Mouse (Mus musculus): ENCODE results near the gene 4930407I10Rik.

Gene 4930407I10Rik

DNA sequence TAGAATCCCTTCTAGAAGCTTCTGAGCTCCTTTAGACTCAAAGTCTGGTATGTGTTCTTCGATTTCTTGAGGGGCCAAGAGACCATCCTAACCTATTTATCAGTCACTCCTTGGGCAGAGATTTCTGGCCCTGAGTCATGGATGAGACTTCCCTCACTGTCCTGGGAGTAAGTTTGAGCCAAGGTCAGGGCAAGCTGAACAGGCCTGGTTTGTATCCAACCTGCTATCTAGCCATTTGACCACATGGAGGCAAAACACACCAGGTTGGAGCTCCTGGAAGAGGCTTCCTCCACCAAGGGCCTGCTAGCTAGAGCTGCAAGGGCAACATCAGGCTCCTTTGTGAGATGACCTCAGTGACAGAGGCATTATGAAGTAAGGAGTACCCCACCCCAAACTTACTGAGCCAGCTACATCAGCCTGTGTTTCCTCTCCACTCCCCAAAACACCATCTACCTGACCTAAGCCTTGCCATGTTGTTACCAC, at the start of gene 4930407I10Rik:
TSS of gene 4930407I10Rik (plus strand) at position 433 of the 483 bp plus-strand sequence.
- no peak for DNase-seq (ENCODE audit: extremely low read depth, low read depth)

DNA sequence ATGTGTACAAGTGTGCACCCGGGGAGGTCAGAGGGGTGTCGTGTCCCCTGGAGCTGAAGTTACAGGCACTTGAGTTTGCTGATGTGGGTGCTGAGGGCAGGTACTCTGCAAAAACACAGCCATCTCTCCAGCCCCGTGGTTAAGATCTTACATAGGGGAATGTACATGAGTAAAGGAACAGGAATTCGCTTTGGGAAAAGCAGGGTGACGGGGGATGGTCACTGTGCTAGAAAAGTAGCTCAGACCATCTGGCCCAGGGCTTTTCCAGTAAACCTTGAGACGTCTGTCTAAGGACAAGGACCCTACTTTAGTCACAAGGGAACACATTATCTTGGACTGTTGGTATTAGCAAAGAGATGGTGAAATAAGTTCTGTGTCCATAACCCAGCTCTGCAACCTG, 47.0 kb upstream of the 4930407I10Rik start:
- no peak for DNase-seq (ENCODE audit: extremely low read depth, low read depth)

DNA sequence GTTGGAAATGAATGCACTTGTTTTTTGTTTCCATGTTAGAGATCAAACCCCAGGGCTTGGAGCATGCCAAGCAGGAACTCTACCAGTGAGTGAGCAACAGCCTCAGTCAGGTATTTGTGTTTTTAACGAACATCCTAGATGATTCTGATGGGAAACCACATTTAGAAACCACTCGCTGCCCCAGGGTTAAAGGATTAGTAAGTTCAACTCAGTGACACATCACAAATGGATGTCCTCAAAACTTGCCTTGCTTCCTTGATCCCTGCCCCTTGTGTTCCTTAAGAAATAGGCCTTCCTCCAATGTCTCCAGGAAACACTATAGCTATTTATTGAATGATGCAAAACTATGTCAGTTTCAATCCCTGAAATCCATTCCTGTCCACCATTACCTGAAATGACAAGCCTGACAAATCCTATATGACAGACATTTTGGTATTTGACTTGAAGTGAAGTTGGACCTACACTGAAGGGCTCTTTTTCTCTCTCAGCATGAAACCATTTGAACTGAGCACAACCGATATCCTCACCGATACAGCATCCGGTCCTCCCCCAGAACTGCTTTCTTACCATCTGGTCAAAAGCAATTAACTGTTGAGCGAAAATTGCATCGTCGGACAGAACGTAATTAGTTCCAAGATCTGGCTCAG, 44.1 kb upstream of the 4930407I10Rik start:
- DNase-seq (ENCODE audit: extremely low read depth, low read depth), result no peak

DNA sequence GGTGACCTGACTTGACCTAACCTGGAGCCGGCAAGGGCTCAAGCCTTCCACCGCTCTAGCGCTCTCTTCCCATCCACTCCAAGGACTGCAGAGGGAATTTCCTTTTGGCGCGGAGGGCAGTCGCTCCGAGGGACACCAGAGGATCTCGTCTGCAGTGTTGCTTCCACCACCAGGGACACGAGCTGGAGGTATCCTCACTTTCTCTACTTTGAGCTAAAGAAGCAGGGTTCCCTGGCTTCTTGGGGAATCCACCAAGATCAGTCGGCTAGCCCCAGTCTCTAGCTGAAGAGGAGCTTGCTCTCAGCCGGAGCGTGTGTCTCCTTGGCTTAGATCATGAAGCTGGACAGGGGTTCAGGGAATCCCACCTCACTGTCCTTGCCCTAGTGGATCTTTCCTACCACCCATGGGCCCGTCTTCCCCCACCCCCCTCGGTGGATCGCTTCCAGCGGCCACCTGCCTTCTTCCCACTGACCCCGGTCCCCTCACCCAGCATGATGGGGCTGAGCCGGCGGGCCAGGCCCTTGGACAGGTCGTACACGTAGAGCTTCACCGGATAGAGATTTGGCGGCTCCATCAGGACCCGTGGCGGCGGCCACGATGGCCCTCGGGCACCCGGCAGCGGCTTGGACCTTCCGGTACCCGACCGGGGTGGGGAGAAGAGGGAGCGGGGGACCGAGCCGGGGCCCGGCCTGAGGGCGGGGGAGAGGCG, 43.4 kb upstream of the 4930407I10Rik start:
- no peak for DNase-seq (ENCODE audit: extremely low read depth, low read depth)

DNA sequence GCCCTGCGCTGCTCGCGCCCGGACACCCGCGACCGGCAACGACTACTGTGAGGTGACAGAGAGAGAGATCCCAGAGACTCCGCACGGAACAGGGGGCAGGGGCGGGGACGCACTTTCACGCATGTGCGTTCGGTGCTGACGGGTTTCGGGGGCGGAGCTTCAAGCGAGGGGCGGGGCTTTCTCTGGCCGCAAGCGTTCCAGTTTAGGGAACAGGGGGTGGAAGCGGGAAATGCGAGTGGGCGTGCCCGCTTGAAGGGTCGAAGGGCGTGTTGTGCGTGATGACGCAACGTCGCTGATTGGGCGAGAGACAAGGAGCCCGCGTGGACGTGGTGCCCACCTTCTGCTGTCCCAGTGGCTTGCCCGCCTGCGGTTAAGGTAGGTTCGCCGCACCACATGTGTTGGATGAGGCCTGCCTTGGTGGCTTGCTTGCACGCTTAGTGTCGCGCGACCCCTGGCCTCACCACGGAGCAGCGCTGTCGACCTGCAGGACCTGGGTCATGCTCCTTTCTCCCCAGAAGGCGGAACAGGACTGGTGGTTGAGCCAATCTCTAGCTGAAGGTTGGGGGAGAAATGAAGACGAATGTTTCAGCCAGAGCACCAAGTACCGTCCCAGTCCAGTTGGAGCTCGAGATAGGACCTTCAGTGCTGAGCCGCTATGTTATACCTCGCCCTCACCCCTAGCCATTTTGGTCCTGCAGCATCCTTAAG, 42.7 kb upstream of the 4930407I10Rik start:
- peak; percentile 96 for DNase-seq (ENCODE audit: extremely low read depth, low read depth)

DNA sequence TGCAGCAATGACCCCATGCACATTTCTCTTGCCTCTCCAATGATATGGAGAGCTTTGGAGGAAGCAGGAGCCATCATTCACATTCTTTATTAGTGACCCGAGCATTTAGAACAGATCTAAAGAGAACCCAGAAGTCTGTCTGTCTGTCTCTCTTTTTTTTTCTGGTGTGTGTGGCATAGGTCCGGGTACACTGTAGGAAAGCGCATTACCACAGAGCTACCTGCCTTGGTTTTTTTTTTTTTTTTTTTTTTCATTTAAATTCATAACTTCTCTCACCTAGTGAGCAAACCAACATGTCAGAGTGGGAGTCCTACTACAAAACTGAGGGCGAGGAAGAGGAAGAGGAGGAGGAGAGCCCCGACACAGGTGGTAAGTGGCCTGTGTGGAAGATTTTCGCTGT, 42.1 kb upstream of the 4930407I10Rik start:
- DNase-seq (ENCODE audit: extremely low read depth, low read depth), result no peak

DNA sequence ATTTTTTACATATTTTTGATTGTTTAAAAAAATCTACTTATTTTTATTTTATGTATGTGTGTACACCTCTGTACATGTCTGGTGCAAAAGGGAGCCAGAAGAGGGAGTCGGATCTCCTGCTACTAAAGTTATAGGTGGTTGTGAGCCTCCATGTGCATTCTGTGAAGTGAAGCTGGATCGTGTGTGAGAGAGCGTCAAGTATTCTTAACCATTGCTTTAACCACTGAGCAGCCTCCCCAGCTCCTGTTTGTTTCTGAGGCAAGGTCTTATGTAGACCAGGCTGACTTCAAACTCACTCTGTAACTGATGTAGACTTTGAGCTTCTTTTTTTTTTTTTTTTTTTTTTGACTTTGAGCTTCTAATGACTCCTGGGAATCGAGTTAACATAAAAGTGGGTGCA, 41.5 kb upstream of the 4930407I10Rik start:
- no peak for DNase-seq (ENCODE audit: extremely low read depth, low read depth)

DNA sequence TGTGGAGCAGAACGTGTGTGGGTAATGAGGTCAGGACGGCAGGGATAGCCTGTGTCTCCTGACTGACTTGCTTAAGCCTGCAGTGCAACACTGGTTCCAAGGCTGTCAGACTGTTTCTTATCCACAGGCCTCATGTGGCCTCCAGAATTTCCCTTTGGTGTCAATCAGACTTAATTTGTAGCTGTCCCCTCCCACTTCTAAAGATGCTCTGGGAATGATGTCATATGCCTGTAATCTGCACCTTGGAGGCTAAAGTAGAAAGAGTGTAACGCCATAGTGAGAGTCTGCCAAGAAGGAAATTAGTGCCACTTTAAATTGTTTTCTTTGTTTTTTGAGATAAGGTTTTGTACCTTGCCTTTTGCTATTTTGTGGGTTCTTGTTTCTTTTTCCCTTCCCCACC, 39.7 kb upstream of the 4930407I10Rik start:
- no peak for DNase-seq (ENCODE audit: extremely low read depth, low read depth)

DNA sequence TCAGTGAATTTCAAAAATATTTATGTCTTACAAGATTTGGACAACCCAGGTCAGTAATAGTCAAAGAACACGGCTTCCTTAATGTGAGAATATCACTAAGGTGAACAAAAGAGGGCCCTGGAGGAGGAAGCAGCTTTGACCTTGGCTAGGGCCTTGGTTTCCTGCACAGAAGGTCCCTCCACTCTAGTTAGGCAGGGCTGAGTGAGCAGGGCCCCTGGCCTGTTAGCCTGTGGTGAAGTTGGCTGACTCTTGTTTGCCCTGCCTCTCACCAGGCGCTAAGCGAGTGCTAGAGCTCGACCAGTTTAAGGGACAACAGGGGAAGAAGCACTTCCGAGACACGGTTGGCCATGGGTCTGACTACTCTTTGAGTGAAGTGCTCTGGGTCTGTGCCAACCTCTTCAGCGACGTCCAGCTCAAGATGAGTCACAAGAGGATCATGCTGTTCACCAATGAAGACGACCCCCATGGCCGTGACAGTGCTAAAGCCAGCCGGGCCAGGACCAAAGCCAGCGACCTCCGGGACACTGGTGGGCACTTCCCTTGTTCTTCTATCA, 36.3 kb upstream of the 4930407I10Rik start:
- no peak for DNase-seq (ENCODE audit: extremely low read depth, low read depth)

DNA sequence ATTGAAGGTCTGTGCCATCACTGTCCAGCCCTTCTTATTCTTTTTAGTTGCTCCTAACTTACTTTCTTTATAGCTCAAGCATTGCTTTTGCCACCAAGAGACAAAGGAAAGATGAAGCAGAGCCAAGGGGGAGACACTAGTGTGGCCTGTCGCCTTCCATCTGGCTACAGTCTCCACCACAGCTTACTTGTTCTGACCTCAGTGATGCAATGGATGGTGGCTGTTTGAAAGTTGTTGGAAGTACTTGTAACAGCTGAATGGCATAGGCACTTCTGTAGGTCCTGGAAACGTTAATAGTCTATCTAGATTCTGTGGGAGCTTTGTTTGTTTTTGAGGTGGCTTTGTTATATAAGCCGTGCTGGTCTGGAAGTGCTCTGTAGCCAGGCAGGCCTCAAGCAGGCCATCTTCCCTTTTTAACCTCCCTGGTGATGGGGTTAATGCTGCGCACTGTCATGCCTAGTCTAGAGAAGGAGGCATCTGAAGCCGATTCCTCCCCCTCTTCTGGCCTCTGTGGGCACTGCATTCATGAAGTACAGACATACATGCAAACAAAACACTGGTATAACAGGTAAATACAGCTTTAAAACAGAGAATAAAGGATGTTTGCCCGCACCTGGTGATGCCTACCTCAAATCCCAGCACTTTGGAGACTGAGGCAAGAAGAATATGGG, 34.9 kb upstream of the 4930407I10Rik start:
- no peak for DNase-seq (ENCODE audit: extremely low read depth, low read depth)

DNA sequence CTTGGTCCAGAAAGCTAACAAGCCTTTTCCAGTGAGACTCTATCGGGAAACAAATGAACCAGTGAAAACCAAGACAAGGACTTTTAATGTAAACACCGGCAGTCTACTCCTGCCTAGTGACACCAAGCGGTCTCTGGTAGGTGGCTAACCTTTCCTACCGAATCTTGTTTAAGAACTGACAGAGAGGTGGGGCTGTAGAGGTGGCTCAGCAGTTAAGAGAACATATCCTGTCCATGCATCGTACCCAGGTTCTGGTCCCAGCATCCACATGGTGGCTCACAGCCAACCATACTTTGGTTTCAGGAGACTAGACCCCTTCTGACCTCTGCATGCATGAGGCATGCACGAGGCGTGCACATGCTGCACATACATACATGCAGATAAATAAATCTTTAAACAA, 31.7 kb upstream of the 4930407I10Rik start:
- DNase-seq (ENCODE audit: extremely low read depth, low read depth), result no peak

DNA sequence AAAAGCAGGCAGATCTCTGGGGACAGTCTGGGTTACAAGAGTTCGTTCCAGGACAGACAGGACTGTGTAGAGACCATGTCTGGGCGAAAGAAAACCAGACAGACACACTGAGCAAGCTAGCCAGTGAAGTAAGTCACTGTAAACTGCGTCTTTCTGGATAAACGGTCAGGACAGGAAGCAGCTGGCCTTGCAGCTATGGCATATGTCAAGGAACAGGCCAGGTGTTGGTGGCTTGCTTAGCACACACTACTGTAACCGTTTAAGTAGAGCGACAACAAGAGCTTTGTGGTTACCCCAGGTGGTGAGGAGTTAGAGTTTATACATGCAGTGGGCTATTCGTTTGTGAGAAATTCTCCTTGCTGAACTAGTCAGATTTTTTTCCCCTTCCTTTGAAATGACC, 31.2 kb upstream of the 4930407I10Rik start:
- no peak for DNase-seq (ENCODE audit: extremely low read depth, low read depth)

DNA sequence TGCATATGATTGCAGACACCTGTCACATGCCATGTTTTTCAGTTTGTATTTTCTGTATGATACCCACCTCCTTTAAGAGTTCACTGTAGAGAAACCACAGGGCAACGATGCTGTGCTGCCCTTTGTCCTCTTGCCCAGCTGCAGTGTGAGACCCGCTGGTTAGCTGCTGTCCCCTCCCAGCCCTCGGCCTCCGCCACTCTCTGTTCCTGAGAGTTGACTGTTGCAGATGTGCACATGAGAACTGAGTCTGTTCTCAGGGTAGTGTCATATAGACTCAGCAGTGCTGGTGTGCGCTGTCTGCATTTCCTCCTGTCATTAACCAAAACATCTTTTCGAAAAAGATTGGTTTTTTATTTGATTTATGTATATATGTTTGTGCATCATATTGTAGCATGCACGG, 26.6 kb upstream of the 4930407I10Rik start:
- no peak for DNase-seq (ENCODE audit: extremely low read depth, low read depth)

DNA sequence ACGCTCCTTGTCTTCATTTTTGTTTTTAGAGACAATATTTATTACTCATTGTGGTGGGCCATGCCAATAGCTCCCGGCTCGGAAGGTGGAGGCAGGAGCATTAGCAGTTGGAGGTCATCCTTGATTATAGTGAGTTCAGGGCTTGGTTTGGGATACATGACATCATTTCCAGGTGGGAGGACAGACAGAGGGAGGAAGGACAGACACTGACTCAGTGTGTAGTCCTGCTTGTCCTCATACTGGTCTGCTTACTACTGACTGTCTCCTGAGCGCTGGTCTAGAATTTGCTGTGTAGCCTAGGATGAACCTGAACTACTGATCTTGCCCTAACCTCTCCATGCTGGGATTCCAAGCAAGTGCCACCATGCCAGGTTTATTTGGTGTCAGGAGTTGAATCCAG, 25.2 kb upstream of the 4930407I10Rik start, which contains the start of gene Desi1:
TSS of gene Desi1 (minus strand) at position 101 of the 400 bp plus-strand sequence.
- no peak for DNase-seq (ENCODE audit: extremely low read depth, low read depth)

DNA sequence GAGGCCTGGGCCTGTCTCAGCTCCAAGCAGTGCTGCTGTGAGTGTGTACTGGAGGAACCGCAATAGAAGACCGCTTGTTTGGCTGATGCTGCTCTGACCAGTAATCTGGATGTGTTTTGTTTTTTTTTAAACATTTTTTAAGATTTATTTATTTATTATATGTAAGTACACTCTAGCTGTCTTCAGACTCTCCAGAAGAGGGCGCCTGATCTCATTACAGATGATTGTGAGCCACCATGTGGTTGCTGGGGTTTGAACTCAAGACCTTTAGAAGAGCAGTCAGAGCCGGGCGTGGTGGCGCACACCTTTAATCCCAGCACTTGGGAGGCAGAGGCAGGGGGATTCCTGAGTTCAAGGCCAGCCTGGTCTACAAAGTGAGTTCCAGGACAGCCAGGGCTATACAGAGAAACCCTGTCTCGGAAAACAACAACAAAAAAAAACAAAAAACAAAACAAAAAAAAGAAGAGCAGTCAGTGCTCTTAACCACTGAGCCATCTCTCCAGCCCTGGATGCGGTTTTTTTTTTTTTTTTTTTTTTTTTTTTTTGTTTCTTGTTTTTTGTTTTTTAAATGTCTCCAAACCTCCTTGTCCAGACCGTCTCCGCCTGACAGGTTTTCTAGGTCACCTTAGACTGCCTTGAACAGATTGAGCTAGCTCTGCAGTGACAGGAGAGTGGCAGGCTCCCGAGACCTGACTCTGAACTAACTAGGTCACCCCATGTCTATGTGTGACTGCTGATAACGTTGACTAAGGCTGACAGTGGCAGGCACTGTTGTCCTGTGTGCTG, 22.9 kb upstream of the 4930407I10Rik start:
- no peak for DNase-seq (ENCODE audit: extremely low read depth, low read depth)

DNA sequence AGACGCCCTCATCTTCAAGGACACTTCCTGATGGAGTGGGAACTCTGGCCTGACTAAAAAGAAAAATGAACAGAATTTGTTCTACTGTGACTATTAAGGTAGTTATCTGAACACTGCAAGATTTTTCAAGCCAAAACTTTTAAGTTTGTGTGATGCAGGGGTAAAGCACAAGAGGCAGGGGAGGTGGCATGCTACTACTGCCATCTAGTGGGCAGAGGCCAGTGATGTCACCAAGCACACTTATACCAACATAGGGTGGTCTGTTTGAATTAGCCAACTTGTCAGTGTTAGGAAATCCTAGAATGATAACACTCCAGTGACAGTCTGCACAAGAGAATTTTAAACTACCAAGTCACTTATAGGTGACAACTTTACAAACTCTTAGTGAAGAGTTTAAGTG, 18.3 kb upstream of the 4930407I10Rik start:
- no peak for DNase-seq (ENCODE audit: extremely low read depth, low read depth)

DNA sequence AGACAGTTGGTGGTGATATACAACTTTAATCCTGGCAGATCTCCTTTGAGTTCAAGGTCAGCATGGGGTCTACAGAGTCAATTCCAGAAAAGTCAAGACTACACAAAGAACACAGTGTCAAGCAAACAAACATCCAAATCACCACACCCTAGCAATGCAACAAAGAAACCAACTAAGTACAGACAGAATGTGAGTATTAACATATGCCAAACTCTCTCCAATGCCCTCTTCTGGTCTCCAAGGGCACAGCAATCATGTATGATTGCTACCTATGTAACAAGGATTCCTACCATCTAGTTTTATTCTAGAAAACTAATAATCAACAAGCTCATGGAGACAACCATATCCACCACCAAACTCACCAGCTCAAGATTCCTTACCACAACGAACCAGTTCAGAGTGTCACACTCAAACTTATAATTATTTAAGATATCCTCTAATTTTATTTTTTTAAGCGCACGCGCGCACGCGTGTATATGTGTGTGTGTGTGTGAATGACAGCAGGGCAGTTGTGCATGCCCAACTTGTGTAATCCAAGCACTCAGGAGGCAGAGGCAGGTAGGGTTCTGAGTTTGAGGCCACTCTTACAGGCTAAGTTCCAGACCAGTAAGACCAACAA, 14.7 kb upstream of the 4930407I10Rik start:
- peak; percentile 43 for DNase-seq (ENCODE audit: extremely low read depth, low read depth)

DNA sequence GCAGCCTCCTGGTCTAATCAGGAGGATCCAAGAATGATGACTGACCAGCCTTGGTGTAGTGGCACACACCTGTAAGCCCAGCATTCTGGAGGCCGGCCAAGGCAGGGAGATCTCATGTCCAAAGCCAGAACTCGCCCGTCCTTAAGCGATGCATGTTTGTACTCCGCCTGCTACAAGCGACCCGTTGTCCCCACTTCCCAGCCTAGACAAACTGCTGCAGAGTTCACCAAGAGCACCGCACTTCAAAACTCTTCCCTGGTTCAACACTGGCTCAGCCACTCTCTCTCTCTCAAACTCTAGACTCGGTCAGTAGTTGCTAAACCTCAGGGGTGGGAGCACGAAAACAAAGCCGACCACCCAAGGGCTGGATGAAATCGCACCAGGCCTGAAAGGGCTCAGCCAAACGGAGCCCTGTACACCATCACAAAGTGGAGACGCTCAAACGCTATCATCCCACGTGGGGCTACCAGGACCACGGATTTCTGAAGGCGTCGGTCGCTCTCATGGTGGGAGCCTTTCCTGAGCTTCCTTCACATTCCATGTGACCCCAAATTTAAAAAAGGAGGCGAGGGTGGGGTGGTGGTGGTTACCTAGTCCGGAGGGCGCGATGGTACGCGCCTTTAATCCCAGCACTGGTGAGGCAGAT, 12.6 kb upstream of the 4930407I10Rik start:
- no peak for DNase-seq (ENCODE audit: extremely low read depth, low read depth)

DNA sequence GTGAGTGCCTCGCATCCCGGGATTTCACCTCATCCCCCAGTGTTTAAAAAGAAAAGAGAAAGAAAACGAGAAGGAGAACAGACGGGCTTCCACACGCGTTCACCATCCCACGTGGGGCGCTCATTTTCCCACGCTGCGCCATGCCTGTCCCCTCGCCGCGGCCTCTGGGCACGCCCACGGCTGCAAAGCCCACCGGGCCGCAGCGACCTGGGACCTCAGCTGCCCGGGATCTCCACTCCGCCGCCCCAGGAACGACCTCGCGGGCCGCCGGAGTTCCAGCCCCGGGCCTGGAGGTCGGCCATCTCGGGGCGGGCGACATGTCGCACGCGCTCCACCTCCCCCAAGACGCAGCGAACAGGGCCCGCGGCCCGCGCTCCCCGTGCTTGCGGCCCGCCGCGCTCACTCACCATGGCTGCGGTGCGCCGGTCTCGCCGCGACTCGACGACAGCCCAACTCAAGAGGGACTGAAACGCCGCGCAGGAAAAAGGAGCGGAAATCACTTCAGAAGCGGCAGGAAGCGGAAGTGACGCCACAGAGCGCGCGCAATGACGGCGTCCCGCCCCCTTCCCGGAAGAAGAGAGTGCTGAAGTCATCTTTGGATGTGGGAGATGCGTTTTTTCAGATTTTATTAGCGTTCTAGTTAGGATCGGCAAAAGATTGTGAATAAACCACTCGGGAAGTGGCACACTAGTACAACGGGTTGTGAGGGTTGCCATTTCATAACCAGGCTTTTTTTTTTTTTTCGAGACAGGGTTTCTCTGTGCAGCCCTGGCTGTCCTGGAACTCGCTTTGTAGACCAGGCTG, 11.7 kb upstream of the 4930407I10Rik start, which contains the start of gene Snu13:
TSS of gene Snu13 (minus strand) at position 519 of the 804 bp plus-strand sequence.
- peak; percentile 64 for DNase-seq (ENCODE audit: extremely low read depth, low read depth)

Measured in MEL-GATA-1-ER (cell line).